Mouse (Mus musculus) embryonic facial prominence, embryonic 10.5 days (tissue): ENCODE results near the gene Anp32e. TPM values are rescaled to one million over a fixed set of nuclear protein-coding genes. Genes with fewer than 3 reads are reported as not detected.
"Not testable (repeated sequence)": the region's sequence is repeated elsewhere in the genome, so short reads cannot be mapped to it uniquely, and the experiment has no call there.

Source experiments
- DNase-seq: peaks from one replicate; pipeline ENCODE4 v3.0.0-alpha.2; 2017; ENCODE audit warnings: low spot score
- H3K27ac ChIP-seq: fragments of 300-500 bp; sonication (generic); replicated peaks from 2 replicates; pipeline ENCODE4 v1.5.1; 2016; ENCODE audit warnings: mild to moderate bottlenecking
- H3K27me3 ChIP-seq: fragments of 300-500 bp; sonication (generic); replicated peaks from 2 replicates; pipeline ENCODE4 v1.6.1; 2016; ENCODE audit warnings: low read depth, mild to moderate bottlenecking; ENCODE audit not compliant: poor library complexity, severe bottlenecking
- H3K36me3 ChIP-seq: fragments of 300-500 bp; sonication (generic); replicated peaks from 2 replicates; pipeline ENCODE4 v1.6.1; 2016; ENCODE audit warnings: mild to moderate bottlenecking, moderate library complexity
- H3K4me1 ChIP-seq: fragments of 300-500 bp; sonication (generic); 2 replicates; pipeline ENCODE4 v1.6.1; 2016
- H3K4me3 ChIP-seq: fragments of 300-500 bp; sonication (generic); 2 replicates; pipeline ENCODE4 v1.5.1; 2016; ENCODE audit warnings: mild to moderate bottlenecking, moderate library complexity
- H3K9me3 ChIP-seq: fragments of 300-500 bp; sonication (generic); 2 replicates; pipeline ENCODE4 v1.6.1; 2016; ENCODE audit warnings: mild to moderate bottlenecking
- WGBS: fragments of 180-500 bp; shearing (Covaris S2); methylation state at CpG from one replicate; pipeline ENCODE4 v1.1.7; 2016; 5-methylcytosine and 5-hydroxymethylcytosine counted together
- polyA plus RNA-seq: library from polyadenylated mRNA; unstranded; fragments of >200 nt; fragmentation: Nextera tagmentation; extraction: Ambion mirVana; gene quantifications from 2 replicates; pipeline ENCODE4 v1.2.1, GENCODE M21; 2016

Anp32e gene
- polyA plus RNA-seq, 1 experiment from 2014 or later = 371 TPM

GRCm38 (mm10) chr3:95954648-95955173, 25.7 kb downstream of the Anp32e start:
- 90% methylated on average over 12 of the region's 12 CpGs for WGBS
- H3K27ac ChIP-seq, H3K4me3 ChIP-seq, H3K4me1 ChIP-seq, H3K36me3 ChIP-seq, DNase-seq, H3K27me3 ChIP-seq, H3K9me3 ChIP-seq: not testable (repeated sequence)

- H3K9me3 ChIP-seq = no peaks in the 10 kb centered on the region; the same call in 1 of the 2 replicates
- 92% methylated on average over 5 of the region's 5 CpGs for WGBS
- no peak for DNase-seq
Observed at GRCm38 (mm10) chr3:95955318-95955717, 26.3 kb downstream of the Anp32e start.

GRCm38 (mm10) chr3:95957359-95958148, 28.5 kb downstream of the Anp32e start:
- Histone ChIP-seq H3K4me1 (peaks cover 3% of the 10 kb centered on the region; the same call in 1 of the 2 replicates), H3K4me3 (no peak overlapping the region), H3K27me3 (no peaks in the 10 kb centered on the region), H3K27ac (no peak overlapping the region), H3K9me3 (no peaks in the 10 kb centered on the region; the same call in 1 of the 2 replicates), H3K36me3 (no peaks in the 10 kb centered on the region)
- DNase-seq = no peak
- WGBS = 78% methylated on average over 8 of the region's 8 CpGs

More at GRCm38 (mm10) chr3:95955318-95955717, 26.3 kb downstream of the Anp32e start:
- Histone ChIP-seq H3K27me3 (no peaks in the 10 kb centered on the region), H3K4me1 (peaks cover 5% of the 10 kb centered on the region; the same call in 1 of the 2 replicates), H3K4me3 (no peak overlapping the region), H3K36me3 (no peaks in the 10 kb centered on the region), H3K27ac (no peak overlapping the region)

GRCm38 (mm10) chr3:95959082-95959481, 30.0 kb downstream of the Anp32e start:
- no peak for DNase-seq
- Histone ChIP-seq H3K9me3 (no peaks in the 10 kb centered on the region; the same call in 1 of the 2 replicates), H3K36me3 (no peaks in the 10 kb centered on the region), H3K4me3 (no peak overlapping the region), H3K27ac (no peak overlapping the region), H3K27me3 (no peaks in the 10 kb centered on the region), H3K4me1 (peaks cover 8% of the 10 kb centered on the region)
- 80% methylated on average over 5 of the region's 5 CpGs for WGBS

- WGBS = 95% methylated on average over 1 of the region's 1 CpGs
- no peak for DNase-seq
- no peaks in the 10 kb centered on the region for H3K36me3 ChIP-seq
- no peaks in the 10 kb centered on the region for H3K27me3 ChIP-seq
- H3K27ac ChIP-seq = no peak overlapping the region
- no peak overlapping the region for H3K4me3 ChIP-seq
- H3K4me1 ChIP-seq = peaks cover 8% of the 10 kb centered on the region
- no peaks in the 10 kb centered on the region; the same call in 1 of the 2 replicates for H3K9me3 ChIP-seq
Observed at GRCm38 (mm10) chr3:95959807-95960206, 30.8 kb downstream of the Anp32e start.

- WGBS = 81% methylated on average over 8 of the region's 8 CpGs
- not testable (repeated sequence) for H3K36me3 ChIP-seq, H3K9me3 ChIP-seq, H3K27me3 ChIP-seq, DNase-seq, H3K27ac ChIP-seq, H3K4me3 ChIP-seq
- H3K4me1 ChIP-seq = peaks cover 12% of the 10 kb centered on the region
Observed at GRCm38 (mm10) chr3:95962182-95962581, 33.1 kb downstream of the Anp32e start.

GRCm38 (mm10) chr3:95963230-95963629, 34.2 kb downstream of the Anp32e start:
- Histone ChIP-seq H3K36me3 (no peaks in the 10 kb centered on the region), H3K9me3 (no peaks in the 10 kb centered on the region), H3K27me3 (no peaks in the 10 kb centered on the region), H3K27ac (peak overlapping the region; percentile 30; the same call in 1 of the 2 replicates), H3K4me1 (peaks cover 12% of the 10 kb centered on the region), H3K4me3 (no peak overlapping the region)
- DNase-seq = no peak
- WGBS = 16% methylated on average over 2 of the region's 2 CpGs

- no peaks in the 10 kb centered on the region for H3K27me3 ChIP-seq
- WGBS = 44% methylated on average over 4 of the region's 4 CpGs
- DNase-seq = peak; percentile 24
Observed at GRCm38 (mm10) chr3:95963681-95964080, 34.6 kb downstream of the Anp32e start.

GRCm38 (mm10) chr3:95965518-95966451, 36.7 kb downstream of the Anp32e start:
- H3K36me3 ChIP-seq = no peaks in the 10 kb centered on the region
- H3K4me1 ChIP-seq = peaks cover 12% of the 10 kb centered on the region
- 0 out of 2 replicates have a peak overlapping the region, but pooled peaks have one; percentile 21 for H3K4me3 ChIP-seq
- H3K9me3 ChIP-seq = no peaks in the 10 kb centered on the region
- peak; percentile 36 for DNase-seq
- H3K27me3 ChIP-seq = no peaks in the 10 kb centered on the region
- no peak overlapping the region for H3K27ac ChIP-seq
- 13% methylated on average over 7 of the region's 7 CpGs for WGBS

More at GRCm38 (mm10) chr3:95963681-95964080, 34.6 kb downstream of the Anp32e start:
- Histone ChIP-seq H3K36me3 (no peaks in the 10 kb centered on the region), H3K27ac (0 out of 2 replicates have a peak overlapping the region, but pooled peaks have one; percentile 30), H3K4me3 (no peak overlapping the region), H3K4me1 (peaks cover 12% of the 10 kb centered on the region), H3K9me3 (no peaks in the 10 kb centered on the region)

- DNase-seq = no peak
- Histone ChIP-seq H3K9me3 (no peaks in the 10 kb centered on the region), H3K4me3 (no peak overlapping the region), H3K36me3 (no peaks in the 10 kb centered on the region), H3K4me1 (peaks cover 18% of the 10 kb centered on the region), H3K27me3 (peaks cover 23% of the 10 kb centered on the region), H3K27ac (no peak overlapping the region)
- WGBS = 88% methylated on average over 1 of the region's 1 CpGs
Observed at GRCm38 (mm10) chr3:95969277-95969676, 40.2 kb downstream of the Anp32e start.

- not testable (repeated sequence) for H3K4me3 ChIP-seq, DNase-seq, H3K36me3 ChIP-seq, H3K9me3 ChIP-seq, H3K27ac ChIP-seq
- peaks cover 35% of the 10 kb centered on the region for H3K27me3 ChIP-seq
- peaks cover 18% of the 10 kb centered on the region for H3K4me1 ChIP-seq
- 65% methylated on average over 7 of the region's 7 CpGs for WGBS
Observed at GRCm38 (mm10) chr3:95970661-95971060, 41.6 kb downstream of the Anp32e start.

GRCm38 (mm10) chr3:95972251-95972872, 43.3 kb downstream of the Anp32e start:
- WGBS = 70% methylated on average over 12 of the region's 12 CpGs
- no peak for DNase-seq
- H3K27ac ChIP-seq = peak overlapping the region; percentile 75

More at GRCm38 (mm10) chr3:95972251-95972872, 43.3 kb downstream of the Anp32e start:
- H3K4me1 ChIP-seq = peaks cover 14% of the 10 kb centered on the region
- H3K9me3 ChIP-seq = no peaks in the 10 kb centered on the region
- peaks cover 35% of the 10 kb centered on the region for H3K27me3 ChIP-seq
- H3K4me3 ChIP-seq = peak overlapping the region; percentile 50
- no peaks in the 10 kb centered on the region for H3K36me3 ChIP-seq
